Mouse (Mus musculus) heart, embryonic 15.5 days (tissue): ENCODE results near the gene Adamts20. TPM values are rescaled to one million over a fixed set of nuclear protein-coding genes. Genes with fewer than 3 reads are reported as not detected.
A peak's percentile ranks its signal among the peaks of the same experiment; 100 is the strongest.

ENCODE experiments used
- ATAC-seq: fragments of 200-750 bp; cut with Nextera tagmentation; replicated peaks from 2 replicates; pipeline ENCODE4 v1.8.0; 2017; ENCODE audit warnings: low read depth, moderate TSS enrichment; ENCODE audit not compliant: insufficient number of reproducible peaks, insufficient read depth, low FRiP score
- H3K27ac ChIP-seq: fragments of 300-500 bp; sonication (generic); 2 replicates; pipeline ENCODE4 v1.5.1; 2015; ENCODE audit warnings: mild to moderate bottlenecking, inconsistent platforms
- H3K27me3 ChIP-seq: fragments of 300-500 bp; sonication (generic); 2 replicates; pipeline ENCODE4 v1.6.1; 2015; ENCODE audit warnings: inconsistent platforms
- H3K36me3 ChIP-seq: fragments of 300-500 bp; sonication (generic); 2 replicates; pipeline ENCODE4 v1.6.1; 2015; ENCODE audit warnings: mild to moderate bottlenecking, inconsistent platforms
- H3K4me1 ChIP-seq: fragments of 300-500 bp; sonication (generic); replicated peaks from 2 replicates; pipeline ENCODE4 v1.6.1; 2015; ENCODE audit warnings: inconsistent platforms
- H3K4me2 ChIP-seq: fragments of 300-500 bp; sonication (generic); 2 replicates; pipeline ENCODE4 v1.6.1; 2015; ENCODE audit warnings: inconsistent platforms, mild to moderate bottlenecking, moderate library complexity
- H3K4me3 ChIP-seq: fragments of 300-500 bp; sonication (generic); 2 replicates; pipeline ENCODE4 v1.5.1; 2015; ENCODE audit warnings: mild to moderate bottlenecking, inconsistent platforms
- H3K9ac ChIP-seq: fragments of 300-500 bp; sonication (generic); 2 replicates; pipeline ENCODE4 v1.6.1; 2015; ENCODE audit warnings: mild to moderate bottlenecking, inconsistent platforms
- H3K9me3 ChIP-seq: fragments of 300-500 bp; sonication (generic); replicated peaks from 2 replicates; pipeline ENCODE4 v1.6.1; 2016; ENCODE audit warnings: inconsistent platforms
- WGBS: fragments of 180-500 bp; shearing (Covaris S2); methylation state at CpG from one replicate; pipeline ENCODE4 v1.1.7; 2015; ENCODE audit warnings: mixed read lengths; 5-methylcytosine and 5-hydroxymethylcytosine counted together
- polyA plus RNA-seq: library from polyadenylated mRNA; unstranded; fragments of >200 nt; fragmentation: Nextera tagmentation; extraction: Ambion mirVana; gene quantifications from 2 replicates; pipeline ENCODE4 v1.2.1, GENCODE M21; 2015

Gene Adamts20
- polyA plus RNA-seq, 1 experiment from 2014 or later, result 0.92 TPM

- H3K9me3 ChIP-seq, result no peaks in the 10 kb centered on the region
- H3K27ac ChIP-seq, result no peak overlapping the region
- 56% methylated on average over 2 of the region's 2 CpGs for WGBS
- H3K27me3 ChIP-seq, result no peaks in the 10 kb centered on the region
- H3K4me1 ChIP-seq, result peaks cover 19% of the 10 kb centered on the region
- ATAC-seq, result no peak
- H3K4me3 ChIP-seq, result no peak overlapping the region
- no peak overlapping the region for H3K9ac ChIP-seq
- H3K4me2 ChIP-seq, result no peak overlapping the region
- no peaks in the 10 kb centered on the region for H3K36me3 ChIP-seq
These were observed 220.9 kb downstream of the Adamts20 start for GRCm38 (mm10) chr15:94244336-94244735.

- no peak overlapping the region for H3K4me2 ChIP-seq
- no peaks in the 10 kb centered on the region for H3K27me3 ChIP-seq
- no peak overlapping the region for H3K9ac ChIP-seq
- no peak overlapping the region for H3K4me3 ChIP-seq
- H3K9me3 ChIP-seq, result no peaks in the 10 kb centered on the region
- H3K36me3 ChIP-seq, result no peaks in the 10 kb centered on the region
- ATAC-seq, result no peak
- 81% methylated on average over 1 of the region's 1 CpGs for WGBS
- no peak overlapping the region for H3K27ac ChIP-seq
- H3K4me1 ChIP-seq, result peaks cover 3% of the 10 kb centered on the region
These were observed 223.1 kb downstream of the Adamts20 start for GRCm38 (mm10) chr15:94242133-94242532.

GRCm38 (mm10) chr15:94239637-94240036, 225.6 kb downstream of the Adamts20 start:
- H3K9me3 ChIP-seq, result no peaks in the 10 kb centered on the region
- no peaks in the 10 kb centered on the region for H3K4me1 ChIP-seq
- no peaks in the 10 kb centered on the region for H3K27me3 ChIP-seq
- no peak overlapping the region for H3K9ac ChIP-seq
- 82% methylated on average over 4 of the region's 4 CpGs for WGBS
- H3K27ac ChIP-seq, result peak overlapping the region; percentile 3; the same call in 1 of the 2 replicates
- no peak for ATAC-seq
- H3K4me3 ChIP-seq, result no peak overlapping the region
- no peak overlapping the region for H3K4me2 ChIP-seq
- no peaks in the 10 kb centered on the region for H3K36me3 ChIP-seq

- ATAC-seq, result no peak
- no peak overlapping the region for H3K4me3 ChIP-seq
- no peak overlapping the region for H3K9ac ChIP-seq
- H3K4me2 ChIP-seq, result no peak overlapping the region
- H3K27ac ChIP-seq, result peak overlapping the region; percentile 3; the same call in 1 of the 2 replicates
- no peaks in the 10 kb centered on the region for H3K36me3 ChIP-seq
- H3K27me3 ChIP-seq, result no peaks in the 10 kb centered on the region
- WGBS, result 69% methylated on average over 6 of the region's 6 CpGs
- H3K9me3 ChIP-seq, result no peaks in the 10 kb centered on the region
- no peaks in the 10 kb centered on the region for H3K4me1 ChIP-seq
These were observed 226.1 kb downstream of the Adamts20 start for GRCm38 (mm10) chr15:94239127-94239526.

GRCm38 (mm10) chr15:94238058-94238876, 227.0 kb downstream of the Adamts20 start:
- WGBS, result 54% methylated on average over 14 of the region's 14 CpGs
- no peaks in the 10 kb centered on the region for H3K27me3 ChIP-seq
- no peaks in the 10 kb centered on the region for H3K4me1 ChIP-seq
- 0 out of 2 replicates have a peak, but pooled peaks have one; percentile 14 for ATAC-seq
- no peaks in the 10 kb centered on the region for H3K9me3 ChIP-seq
- no peak overlapping the region for H3K4me3 ChIP-seq
- H3K4me2 ChIP-seq, result no peak overlapping the region
- H3K36me3 ChIP-seq, result no peaks in the 10 kb centered on the region
- peak overlapping the region; percentile 49 for H3K27ac ChIP-seq
- H3K9ac ChIP-seq, result no peak overlapping the region

GRCm38 (mm10) chr15:94236726-94237125, 228.5 kb downstream of the Adamts20 start:
- ATAC-seq, result no peak

GRCm38 (mm10) chr15:94236121-94236520, 229.1 kb downstream of the Adamts20 start:
- H3K27ac ChIP-seq, result no peak overlapping the region
- no peaks in the 10 kb centered on the region for H3K36me3 ChIP-seq
- no peak for ATAC-seq
- H3K9ac ChIP-seq, result no peak overlapping the region
- H3K4me2 ChIP-seq, result no peak overlapping the region
- no peaks in the 10 kb centered on the region for H3K9me3 ChIP-seq
- H3K4me1 ChIP-seq, result peaks cover 2% of the 10 kb centered on the region; the same call in 1 of the 2 replicates
- 68% methylated on average over 3 of the region's 3 CpGs for WGBS
- H3K27me3 ChIP-seq, result no peaks in the 10 kb centered on the region
- no peak overlapping the region for H3K4me3 ChIP-seq

More at GRCm38 (mm10) chr15:94236726-94237125, 228.5 kb downstream of the Adamts20 start:
- no peak overlapping the region for H3K9ac ChIP-seq
- H3K4me3 ChIP-seq, result no peak overlapping the region
- H3K9me3 ChIP-seq, result no peaks in the 10 kb centered on the region
- WGBS, result 87% methylated on average over 2 of the region's 2 CpGs
- H3K4me2 ChIP-seq, result no peak overlapping the region
- no peak overlapping the region for H3K27ac ChIP-seq
- no peaks in the 10 kb centered on the region for H3K36me3 ChIP-seq
- H3K4me1 ChIP-seq, result no peaks in the 10 kb centered on the region
- H3K27me3 ChIP-seq, result no peaks in the 10 kb centered on the region

- no peak for ATAC-seq
- H3K27me3 ChIP-seq, result no peaks in the 10 kb centered on the region
- WGBS, result 58% methylated on average over 2 of the region's 2 CpGs
- no peaks in the 10 kb centered on the region for H3K9me3 ChIP-seq
- no peak overlapping the region for H3K9ac ChIP-seq
- H3K4me1 ChIP-seq, result peaks cover 4% of the 10 kb centered on the region; the same call in 1 of the 2 replicates
- no peak overlapping the region for H3K4me2 ChIP-seq
- H3K36me3 ChIP-seq, result no peaks in the 10 kb centered on the region
- H3K4me3 ChIP-seq, result no peak overlapping the region
- no peak overlapping the region for H3K27ac ChIP-seq
These were observed 230.0 kb downstream of the Adamts20 start for GRCm38 (mm10) chr15:94235190-94235589.

GRCm38 (mm10) chr15:94231246-94231645, 234.0 kb downstream of the Adamts20 start:
- 33% methylated on average over 5 of the region's 5 CpGs for WGBS

GRCm38 (mm10) chr15:94227388-94227787, 237.8 kb downstream of the Adamts20 start:
- H3K9ac ChIP-seq, result no peak overlapping the region
- H3K4me3 ChIP-seq, result no peak overlapping the region
- H3K4me2 ChIP-seq, result no peak overlapping the region
- no peaks in the 10 kb centered on the region for H3K9me3 ChIP-seq
- H3K27ac ChIP-seq, result no peak overlapping the region
- peaks cover 12% of the 10 kb centered on the region for H3K4me1 ChIP-seq
- ATAC-seq, result no peak
- 74% methylated on average over 1 of the region's 1 CpGs for whole genome bisulfite sequencing
- no peaks in the 10 kb centered on the region for H3K27me3 ChIP-seq
- no peaks in the 10 kb centered on the region for H3K36me3 ChIP-seq

More at GRCm38 (mm10) chr15:94231246-94231645, 234.0 kb downstream of the Adamts20 start:
- peaks cover 4% of the 10 kb centered on the region; the same call in 1 of the 2 replicates for H3K4me1 ChIP-seq
- ATAC-seq, result no peak
- H3K36me3 ChIP-seq, result no peaks in the 10 kb centered on the region
- H3K9ac ChIP-seq, result no peak overlapping the region
- H3K9me3 ChIP-seq, result no peaks in the 10 kb centered on the region
- H3K4me2 ChIP-seq, result no peak overlapping the region
- no peak overlapping the region for H3K4me3 ChIP-seq
- H3K27ac ChIP-seq, result no peak overlapping the region
- H3K27me3 ChIP-seq, result no peaks in the 10 kb centered on the region

- H3K27me3 ChIP-seq, result no peaks in the 10 kb centered on the region
- no peak overlapping the region for H3K4me3 ChIP-seq
- no peak overlapping the region for H3K9ac ChIP-seq
- no peak overlapping the region for H3K27ac ChIP-seq
- H3K9me3 ChIP-seq, result no peaks in the 10 kb centered on the region
- ATAC-seq, result no peak
- no peaks in the 10 kb centered on the region for H3K36me3 ChIP-seq
- H3K4me1 ChIP-seq, result peaks cover 30% of the 10 kb centered on the region
- no peak overlapping the region for H3K4me2 ChIP-seq
- 11% methylated on average over 8 of the region's 8 CpGs for WGBS
These were observed 242.1 kb downstream of the Adamts20 start for GRCm38 (mm10) chr15:94223101-94223500.

- Histone ChIP-seq H3K27ac (peak overlapping the region; percentile 44), H3K36me3 (no peaks in the 10 kb centered on the region), H3K4me1 (peaks cover 30% of the 10 kb centered on the region), H3K27me3 (no peaks in the 10 kb centered on the region), H3K9ac (no peak overlapping the region), H3K4me3 (no peak overlapping the region), H3K9me3 (no peaks in the 10 kb centered on the region), H3K4me2 (no peak overlapping the region)
- no peak for ATAC-seq
- WGBS, result 36% methylated on average over 8 of the region's 8 CpGs
These were observed 244.5 kb downstream of the Adamts20 start for GRCm38 (mm10) chr15:94220686-94221085.
